Mouse (Mus musculus) cerebellum, adult 11-12 months (tissue): ENCODE results near the gene Clasp1.

Source experiments
- DNase-seq: peaks from one replicate; pipeline ENCODE4 v3.0.0; 2022

Gene Clasp1

DNA sequence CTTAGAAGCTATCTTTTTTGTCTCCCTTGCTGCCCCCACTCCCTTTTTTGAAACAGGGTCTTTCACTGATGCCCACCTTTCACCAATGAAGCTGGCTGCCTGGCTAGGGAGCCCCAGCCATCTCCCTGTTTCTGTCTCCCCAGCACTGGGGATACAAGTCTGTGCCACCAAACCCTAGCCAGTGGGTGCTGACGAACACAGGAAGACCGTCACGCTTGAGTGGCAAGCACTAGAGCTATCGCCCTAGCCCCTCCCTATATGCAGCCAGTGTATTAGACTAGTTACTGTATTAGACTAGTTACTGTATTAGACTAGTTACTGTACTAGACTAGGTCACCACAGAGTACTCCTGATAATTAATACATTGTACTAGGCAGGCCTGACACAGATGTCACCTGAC, 66.0 kb downstream of the Clasp1 start:
- no peak for DNase-seq

DNA sequence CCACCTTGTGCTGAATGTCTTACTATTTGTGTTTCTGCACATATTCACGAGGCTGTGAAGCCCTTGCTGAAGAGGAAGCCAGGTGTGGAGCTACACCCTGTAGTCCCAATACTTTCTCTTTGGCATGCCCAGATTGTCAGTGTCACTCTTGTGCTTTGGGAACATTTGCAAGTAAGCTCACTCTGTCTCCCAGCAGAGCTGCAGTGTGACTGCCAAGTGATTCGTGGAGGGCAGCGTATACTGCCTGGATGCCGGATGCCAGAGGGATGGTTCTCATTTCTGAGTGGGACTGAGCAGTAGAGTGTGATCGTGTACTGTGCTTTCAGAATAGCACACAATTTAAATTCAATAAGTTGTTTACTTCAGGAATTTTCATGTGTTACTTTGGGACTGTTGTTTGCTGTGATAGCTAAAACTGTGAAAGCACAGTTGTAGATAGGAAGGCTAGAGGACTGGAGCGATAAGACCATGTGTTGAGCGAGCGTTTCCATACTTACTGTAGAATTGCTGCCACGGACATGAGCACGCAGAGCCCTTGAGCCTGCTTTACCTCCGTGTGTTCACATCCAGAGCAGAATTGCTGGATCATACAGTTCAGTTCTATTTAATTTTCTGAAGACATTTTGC, 68.5 kb downstream of the Clasp1 start:
- DNase-seq: no peak

DNA sequence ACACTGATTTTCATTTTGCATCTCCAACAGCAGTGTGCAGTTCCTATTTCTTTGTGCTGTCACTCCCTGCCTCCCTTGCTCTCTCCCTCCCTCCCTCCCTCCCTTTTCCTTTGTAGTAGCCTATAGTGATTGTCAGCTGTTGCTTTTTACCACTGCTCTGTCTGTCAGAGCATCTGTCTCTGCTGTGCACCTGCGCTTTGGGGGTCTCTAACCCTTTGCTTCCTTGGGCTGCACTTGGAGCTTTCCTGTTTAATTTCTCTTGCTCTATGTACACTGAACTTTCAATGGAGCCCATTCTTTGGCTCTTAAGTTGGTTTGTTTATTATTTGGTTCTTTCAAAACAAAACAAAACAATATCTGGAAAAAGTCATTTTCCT, 69.0 kb downstream of the Clasp1 start:
- no peak for DNase-seq

DNA sequence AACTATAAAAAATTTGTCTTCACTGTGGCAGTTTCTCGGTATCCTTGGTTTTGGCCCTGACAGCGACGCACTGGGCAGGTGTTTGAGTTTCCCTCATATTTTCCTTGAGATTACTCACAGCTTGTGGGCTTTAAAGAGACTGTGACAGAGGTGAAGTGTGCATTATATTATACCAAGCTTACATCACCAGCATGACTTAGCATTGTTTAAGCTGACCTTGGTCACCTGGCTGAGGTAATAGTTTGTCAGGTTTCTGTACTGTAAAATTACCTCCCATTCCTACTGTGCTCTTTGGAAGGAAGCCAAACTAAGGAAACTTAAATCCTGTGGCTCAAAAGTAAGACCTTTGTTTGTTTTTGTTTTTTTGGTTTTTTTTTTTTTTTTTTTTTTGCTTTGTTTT, 69.4 kb downstream of the Clasp1 start:
- no peak for DNase-seq

DNA sequence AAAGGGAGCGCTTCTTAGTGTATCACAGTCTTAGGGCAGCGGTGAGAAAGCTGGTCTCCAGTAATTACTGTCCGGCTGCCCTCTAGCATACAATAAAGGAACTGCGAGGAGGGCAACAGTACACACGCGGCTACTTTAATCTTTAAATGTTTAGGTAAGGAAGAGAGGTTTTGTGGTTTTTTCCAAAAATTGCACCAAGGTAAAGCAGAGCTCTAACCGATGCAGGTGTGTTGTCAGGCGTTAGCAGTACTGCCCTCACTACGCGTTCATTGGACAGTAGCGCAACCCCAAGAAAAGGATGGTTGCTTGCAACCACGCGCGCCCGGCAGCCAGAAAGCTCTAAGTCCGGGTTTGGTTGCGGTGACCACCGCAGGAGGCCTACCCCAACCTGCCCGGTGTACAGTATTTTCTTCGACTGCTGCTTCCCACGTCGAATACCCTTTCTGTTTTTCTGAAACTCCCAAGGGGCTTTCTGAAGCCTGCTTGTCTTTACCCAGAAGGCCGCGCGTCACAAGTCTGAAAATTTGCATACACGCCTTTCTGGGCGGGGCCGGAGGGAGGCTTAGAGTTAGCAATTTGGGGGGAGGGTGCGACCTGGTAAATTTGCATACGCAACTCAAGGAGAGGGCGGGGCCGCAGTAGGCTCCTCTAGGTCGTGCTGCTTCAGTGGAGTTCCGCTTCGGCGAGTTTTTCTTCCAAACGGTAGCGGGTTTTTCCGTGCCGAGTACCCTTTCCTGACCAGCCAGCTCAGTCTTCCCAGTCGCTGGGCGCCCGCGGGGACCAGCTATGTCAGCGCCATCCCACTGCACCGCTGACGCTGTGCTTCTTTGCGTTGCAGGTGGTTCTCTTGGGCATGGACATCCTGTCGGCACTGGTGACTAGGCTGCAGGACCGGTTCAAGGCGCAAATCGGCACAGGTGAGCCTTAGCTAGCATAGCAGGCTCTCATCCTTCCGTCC, 70.4 kb downstream of the Clasp1 start:
- peak; percentile 93 for DNase-seq

DNA sequence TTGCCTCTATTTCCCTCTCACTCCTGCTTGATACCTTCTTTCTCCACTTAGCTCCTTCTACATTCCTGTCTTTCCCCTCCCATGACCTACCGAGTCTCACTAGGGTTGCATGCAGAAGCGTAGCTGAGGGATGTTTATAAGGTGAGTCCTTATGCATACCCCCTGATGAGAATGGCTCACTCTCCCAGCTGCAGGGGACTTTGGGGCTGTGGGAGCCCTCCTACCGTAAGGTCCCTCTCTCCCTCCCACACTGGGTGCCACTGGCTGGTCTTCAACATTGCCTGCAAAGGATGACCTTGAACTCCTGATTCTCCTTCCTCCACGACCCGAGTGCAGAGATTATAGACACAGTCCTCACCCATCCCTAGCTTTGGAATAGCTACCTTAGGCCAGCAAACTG, 71.9 kb downstream of the Clasp1 start:
- peak; percentile 45 for DNase-seq

DNA sequence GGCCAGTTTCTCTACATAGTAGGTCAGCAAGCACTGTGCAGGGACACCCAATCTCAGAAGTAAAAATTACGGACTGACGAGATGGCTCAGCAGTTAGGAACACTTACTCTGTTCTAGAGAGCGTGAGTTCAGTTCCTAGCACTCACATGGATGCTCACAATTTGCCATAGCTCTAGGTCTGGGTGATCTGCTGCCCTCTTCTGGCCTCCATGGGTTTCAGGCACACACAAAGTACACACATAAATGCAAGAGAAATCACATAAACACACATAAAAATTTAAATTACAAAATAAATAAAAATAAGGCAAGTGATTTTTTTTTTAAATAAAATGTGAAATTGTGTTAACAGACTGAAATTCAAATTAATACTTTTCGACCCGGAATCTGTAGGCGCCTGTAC, 77.2 kb downstream of the Clasp1 start:
- DNase-seq: no peak

DNA sequence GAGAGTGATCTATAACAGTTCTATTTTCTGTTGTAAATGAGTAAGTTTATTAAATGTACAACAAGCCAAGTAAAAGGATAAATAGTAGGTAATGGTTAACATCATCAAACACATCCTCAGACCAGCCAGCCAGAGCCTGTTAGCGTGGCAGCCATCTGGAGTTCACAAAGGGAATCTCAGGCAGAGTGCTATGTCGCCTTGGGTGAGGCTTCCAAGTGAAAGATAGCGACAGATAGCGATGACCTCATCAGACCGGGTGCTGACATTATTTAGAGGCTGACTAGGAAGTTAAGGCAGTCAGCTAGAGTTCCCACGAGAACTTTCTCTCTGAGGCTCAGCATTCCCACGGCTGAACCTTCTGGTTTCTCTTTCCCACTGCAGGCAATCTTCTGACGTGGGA, 83.5 kb downstream of the Clasp1 start:
- no peak for DNase-seq

DNA sequence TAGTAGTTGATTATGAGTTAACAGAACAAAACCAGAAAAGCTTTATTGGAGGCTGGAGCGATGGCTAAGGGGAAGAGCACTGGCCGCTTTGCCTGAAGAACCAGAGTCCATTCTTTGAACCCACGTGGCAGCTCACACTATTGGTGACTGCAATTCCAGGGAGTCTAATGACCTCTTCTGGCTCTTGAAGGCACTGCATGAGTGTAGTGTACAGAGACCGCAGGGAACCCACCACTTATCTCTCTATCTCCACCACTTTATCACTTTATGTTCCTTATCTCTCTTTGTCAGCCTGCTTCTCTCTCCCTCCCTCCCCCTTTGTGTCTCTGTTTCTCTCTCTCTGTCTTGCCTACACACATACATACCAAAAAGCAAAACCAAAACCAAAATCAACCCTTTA, 88.1 kb downstream of the Clasp1 start:
- DNase-seq: no peak

DNA sequence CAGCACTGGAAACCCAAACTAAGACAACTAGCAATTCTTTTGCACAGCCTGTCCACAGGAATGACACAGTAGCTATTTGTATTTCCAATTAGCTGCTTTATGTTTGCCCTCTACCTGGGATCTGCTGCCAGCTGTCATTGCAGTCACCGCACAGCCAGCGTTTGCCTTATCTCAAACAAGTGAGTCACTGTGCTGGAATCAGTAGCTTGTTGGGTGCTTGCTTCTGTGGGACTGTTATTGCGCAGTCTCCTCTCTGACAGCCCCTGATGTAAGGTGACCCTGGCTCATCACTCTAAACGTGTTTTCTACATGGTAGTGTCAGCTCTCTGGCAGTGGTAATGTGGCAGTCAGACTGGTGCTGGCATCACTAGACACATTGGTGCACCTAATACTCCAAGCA, 90.4 kb downstream of the Clasp1 start:
- no peak for DNase-seq

DNA sequence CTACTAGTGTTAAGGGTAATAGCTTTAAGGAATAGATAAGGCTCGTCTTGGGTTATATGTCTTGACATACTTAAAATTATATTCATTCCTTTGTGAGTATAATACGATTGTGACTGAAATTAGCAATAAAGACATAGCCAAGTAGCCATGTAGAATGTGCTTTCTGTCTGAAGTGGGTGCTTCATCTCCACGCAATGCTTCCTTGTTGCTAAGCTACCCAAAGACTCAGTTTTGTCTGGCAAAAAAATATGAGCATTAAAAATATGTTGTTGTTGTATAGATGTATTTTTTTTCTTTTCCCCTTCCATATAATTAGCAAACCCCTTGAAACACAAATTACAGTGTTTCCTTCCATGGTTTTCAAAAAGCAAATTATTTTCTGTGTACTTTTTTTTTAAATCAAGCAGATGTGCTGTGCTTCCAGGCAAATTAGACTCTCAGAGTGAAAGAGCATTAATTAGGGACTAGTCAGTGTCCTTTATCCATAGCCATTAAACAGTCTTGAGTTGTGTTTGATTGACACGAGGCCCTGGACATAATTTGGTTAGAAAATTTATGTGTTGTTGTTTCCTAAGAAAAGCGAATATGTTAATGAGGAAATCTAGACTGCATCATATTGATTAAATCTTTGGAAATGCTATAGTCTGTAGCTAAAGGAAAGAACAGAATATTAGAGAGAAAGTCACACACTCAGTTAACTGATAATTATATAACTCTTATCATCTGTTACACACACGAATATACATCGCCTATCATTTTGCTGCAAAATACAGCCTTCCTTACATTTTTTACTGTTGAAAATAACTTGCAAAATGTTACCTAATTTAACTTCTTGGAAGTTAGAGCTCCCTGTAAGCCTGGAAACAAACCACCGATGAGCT, 91.9 kb downstream of the Clasp1 start:
- DNase-seq: no peak

DNA sequence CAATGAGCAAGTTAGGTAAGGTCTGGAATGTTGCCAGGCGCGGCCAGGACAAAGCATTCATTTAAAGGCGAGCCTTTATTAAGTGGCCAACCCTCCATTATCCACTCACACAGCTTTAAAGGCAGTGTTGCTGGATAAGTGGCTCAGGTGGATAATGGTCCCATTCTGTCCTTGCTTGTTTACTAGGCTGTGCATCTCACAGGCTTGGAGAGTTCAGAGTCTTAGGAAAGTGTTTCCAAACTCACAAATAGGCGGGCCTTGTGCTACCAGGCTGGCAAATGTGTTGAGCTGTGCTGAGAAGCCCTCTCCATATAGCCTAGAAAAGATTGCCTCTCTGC, 92.5 kb downstream of the Clasp1 start:
- no peak for DNase-seq

DNA sequence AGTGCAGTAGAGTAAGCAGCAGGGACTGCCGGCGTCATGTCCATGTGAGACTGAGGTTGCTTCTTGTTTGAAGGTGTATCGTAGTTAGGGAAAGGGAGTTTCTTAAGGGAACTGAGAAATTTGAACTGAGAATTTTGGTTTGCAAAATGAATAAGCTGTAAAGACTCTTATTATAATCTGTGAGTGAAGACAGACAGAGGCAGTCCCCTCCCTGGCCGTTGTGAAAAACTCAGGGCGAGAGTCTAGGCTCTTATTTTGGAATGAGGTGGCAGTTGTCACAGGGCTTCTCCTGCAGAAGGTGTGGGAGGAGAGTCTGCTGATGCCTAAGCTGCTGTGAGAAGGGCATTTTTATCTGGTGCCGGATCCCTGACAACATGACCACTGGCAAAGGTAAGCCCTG, 92.8 kb downstream of the Clasp1 start:
- no peak for DNase-seq

DNA sequence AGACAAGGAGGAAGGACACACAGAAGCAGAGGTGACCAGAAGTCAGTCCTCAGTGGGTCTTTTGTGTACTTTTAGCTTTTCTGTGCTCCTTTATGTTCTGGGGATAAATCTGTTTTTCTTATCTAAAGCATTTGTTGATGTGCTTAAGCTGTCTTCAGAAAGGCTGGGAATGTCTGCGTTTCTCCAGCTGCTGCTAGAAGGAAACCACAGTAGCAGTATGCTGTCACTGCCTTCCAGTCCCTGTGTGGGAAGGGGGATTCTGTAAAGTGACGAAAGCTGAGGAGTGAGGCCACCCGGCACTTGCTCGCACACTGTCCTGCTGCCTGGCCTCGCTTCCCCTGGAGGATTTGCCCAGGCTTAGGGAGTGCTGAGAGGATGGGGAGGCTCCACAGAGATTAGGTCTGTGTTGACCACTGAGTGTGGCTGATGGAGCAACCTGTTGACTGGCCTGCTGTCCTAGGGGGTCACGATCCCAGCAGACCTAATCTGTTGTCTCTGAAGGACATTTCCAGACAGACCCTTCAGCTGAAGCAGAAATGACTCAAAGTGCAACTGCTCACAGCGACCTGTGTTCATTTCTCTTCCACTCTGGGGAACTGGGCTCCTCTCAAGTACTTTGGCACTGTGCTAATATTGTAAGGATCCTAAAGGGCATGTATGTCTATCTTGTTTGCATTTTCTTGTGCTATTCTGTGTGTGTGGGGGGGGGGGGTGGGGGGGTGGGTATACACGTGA, 93.6 kb downstream of the Clasp1 start:
- no peak for DNase-seq

DNA sequence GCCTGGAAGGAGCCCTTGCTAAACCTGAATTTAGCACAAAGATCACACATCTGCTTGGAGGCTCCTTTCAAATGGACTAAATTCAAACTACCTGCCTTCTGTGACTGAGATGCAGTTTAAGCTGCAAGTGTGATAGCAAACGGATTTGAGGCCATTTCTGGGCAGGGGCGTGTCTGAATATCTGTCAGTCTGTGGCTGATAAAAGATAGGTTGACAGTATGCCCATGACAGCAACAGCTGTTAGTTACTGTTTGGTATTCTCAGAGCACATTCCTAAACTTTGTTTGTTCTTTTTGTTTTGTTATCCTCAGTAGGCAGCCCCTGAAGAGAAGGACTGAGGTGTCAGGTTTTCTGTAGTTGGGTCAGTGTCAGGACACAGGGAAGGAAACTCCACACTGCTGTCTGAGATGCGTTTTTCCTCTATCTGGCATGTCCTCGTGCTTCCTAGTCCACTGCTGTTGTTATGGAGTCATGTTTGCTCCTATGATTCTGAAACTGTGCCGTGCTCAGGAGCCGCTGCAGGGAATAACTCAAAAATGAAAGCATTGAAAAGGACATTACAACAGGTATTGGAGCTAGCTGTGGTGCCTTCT, 94.7 kb downstream of the Clasp1 start:
- DNase-seq: no peak

DNA sequence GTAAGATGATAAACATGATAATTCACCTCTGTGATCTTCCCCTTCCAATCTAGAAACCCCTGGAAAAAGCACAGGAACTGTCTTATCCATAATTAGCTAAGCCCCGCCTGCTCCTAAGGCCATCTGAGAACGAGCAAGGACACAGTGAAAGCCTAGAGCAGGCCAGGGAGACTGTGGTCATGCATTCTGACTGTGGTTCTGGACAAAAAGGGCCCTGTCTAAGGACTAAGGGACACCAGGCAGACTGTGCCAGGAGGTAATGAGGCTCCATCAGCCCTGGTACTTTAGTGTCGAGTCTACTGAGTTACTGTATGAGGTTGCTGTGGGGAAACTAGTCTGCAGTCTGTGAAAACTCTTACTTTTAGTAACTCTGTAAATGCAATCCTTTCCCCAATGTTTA, 96.7 kb downstream of the Clasp1 start:
- DNase-seq: no peak

DNA sequence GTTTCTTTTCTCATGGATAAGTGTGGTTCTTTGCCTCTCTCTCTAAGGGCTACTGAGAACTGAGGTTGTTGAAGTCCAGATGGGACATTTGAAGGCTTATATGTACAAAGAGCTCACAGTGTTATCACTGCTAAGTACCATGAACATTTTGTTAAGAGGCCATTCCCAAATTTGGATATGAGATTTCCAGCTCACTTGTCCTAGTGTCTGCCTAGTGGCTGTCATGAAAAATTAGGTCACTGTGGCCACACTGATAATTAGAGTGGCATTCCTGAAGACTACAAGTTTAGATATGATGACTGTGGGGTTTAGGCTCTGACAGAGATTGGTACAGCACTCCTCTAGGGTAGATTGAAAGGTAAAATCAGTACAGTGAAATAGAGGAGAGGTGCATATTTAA, 97.2 kb downstream of the Clasp1 start:
- no peak for DNase-seq

DNA sequence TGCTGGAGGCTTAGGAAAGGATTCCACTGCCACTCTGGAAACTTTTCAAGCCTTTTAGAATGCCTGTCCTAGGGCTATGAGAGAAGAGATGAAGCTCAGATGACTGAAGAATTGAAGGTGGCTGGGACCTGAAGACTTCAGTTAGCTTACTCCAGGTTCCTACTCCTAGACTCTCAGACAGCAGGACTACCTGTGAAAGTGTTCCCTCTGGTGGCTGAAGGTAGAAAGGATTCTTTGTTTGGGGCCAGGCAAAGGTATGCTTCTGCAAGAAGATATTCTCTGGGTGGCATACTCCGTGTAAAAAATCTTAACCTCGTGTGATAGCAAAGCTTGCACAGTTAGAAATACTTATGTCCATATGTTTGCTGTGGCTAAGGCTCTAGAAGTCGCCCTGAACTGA, 104.0 kb downstream of the Clasp1 start:
- DNase-seq: no peak

DNA sequence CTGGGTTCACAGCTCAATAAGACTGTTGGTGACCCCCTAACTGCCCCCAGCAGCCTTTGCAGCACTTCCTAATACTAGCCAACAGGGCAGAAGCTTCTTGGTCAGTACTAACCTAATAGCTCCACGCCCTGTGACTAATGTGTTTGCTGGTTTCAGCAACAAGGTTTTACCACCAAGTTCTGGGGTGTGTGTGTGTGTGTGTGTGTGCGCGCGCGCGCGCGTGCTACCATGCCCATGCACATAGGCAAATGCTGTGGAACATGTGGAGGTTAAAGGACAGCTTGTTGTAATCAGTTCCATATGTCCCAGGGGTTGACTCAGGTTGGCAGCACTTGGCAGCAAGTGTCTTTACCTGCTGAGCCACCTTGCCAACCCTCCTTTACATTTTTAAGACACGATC, 105.7 kb downstream of the Clasp1 start:
- DNase-seq: no peak

DNA sequence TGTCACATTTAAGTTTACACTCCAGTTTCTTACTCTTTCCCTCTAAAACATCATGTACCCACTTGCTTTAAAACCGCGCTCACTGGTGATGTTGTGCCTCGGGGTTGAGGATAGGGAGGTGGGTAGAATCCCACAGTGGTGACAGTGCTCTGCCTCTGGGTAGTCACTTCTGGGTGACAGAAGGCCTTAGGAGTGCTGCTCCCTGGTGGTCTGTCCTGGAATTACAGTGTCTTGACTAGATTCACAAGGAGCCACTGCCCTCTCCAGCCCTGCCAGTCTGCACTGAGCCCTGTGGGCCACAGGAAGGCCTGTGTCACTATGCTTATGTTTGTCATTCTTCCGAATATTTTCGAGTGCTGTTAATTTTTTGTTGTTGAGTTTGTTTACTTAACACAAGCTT, 109.5 kb downstream of the Clasp1 start:
- DNase-seq: peak; percentile 64

DNA sequence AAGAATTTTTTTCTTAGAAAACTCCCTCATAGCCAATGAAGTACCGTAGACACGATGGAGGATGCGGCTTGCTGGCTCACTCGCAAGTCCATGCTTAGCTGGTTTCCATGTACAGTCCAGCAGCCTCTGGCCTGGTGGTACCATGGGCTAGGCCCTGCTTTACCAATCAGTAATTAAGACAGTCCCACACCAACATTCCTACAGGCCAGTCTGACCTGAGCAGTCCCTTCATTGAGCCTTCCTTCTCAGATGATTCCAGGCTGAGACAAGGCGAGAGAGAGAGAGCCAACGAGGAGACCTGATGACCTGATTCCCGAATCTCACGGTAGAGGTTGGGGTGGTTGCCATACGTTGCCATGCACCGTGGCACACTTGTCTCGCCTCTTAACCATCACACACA, 111.7 kb downstream of the Clasp1 start:
- no peak for DNase-seq

DNA sequence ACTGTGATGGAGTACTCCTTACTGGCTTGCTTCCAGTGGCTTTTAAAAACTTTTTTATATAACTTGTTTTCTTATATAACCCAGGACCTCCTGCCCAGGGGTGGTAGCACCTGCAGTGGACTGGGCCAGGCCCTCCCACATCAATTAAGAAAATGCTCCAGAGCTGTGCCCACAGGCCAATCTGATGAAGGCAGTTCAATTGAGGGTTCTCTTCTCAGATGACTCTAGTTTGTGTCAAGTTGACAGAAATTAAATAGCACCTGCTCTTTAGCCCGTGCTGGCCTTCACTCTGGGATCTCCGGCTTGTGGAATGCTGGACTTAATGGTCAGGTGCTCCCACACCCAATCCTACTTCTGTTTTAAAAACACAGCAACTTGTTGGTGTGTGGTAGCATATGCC, 112.8 kb downstream of the Clasp1 start:
- DNase-seq: no peak

DNA sequence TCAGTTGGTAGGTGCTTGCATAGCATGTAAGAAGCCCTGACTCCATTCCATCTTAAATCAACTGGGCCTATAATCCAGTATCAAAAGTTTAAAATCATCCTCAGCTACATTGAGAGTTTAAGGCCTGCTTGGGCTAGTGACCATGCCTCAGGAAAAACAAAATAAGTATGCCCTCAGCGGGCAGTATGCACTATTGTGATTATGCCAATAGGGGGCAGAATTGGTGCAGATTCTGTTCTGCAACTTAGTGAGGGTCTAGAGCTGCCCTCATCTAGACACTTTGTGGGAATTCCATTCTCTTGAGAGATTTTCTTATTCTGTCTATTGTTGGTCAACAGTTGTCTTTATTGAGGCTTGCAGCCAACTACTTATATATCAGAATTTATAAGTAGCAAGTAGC, 116.9 kb downstream of the Clasp1 start:
- no peak for DNase-seq
